Mouse (Mus musculus) olfactory bulb, adult 2 months (tissue): ENCODE data around the gene Trio.

Experiments
- CTCF ChIP-seq: fragments of 200-500 bp; IDR thresholded peaks from 2 replicates; pipeline ENCODE4 v1.5.1; 2012; ENCODE audit warnings: low read depth, mild to moderate bottlenecking, low read length, moderate library complexity; ENCODE audit not compliant: insufficient read depth
- POLR2A ChIP-seq: fragments of 200-500 bp; IDR thresholded peaks from 2 replicates; pipeline ENCODE4 v1.6.1; 2012; ENCODE audit warnings: mild to moderate bottlenecking, low read depth, low read length, moderate library complexity; ENCODE audit not compliant: insufficient read depth

GRCm38 (mm10) chr15:28071601-28072000 is 46.0 kb upstream of the Trio start:
- TF ChIP-seq CTCF = no peak
- no peak for TF ChIP-seq POLR2A
